Mouse (Mus musculus) B cell, adult 62 days (primary cell): ENCODE data around the gene Chst14. TPM values are rescaled to one million over a fixed set of nuclear protein-coding genes. Genes with fewer than 3 reads are reported as not detected.

Source experiments
- total RNA-seq: library from RNA; stranded (reverse); gene quantifications from 4 replicates; pipeline ENCODE4 v1.2.4, GENCODE M21; 2023

Gene Chst14
- total RNA-seq: 3.6 to 5.0 TPM (median 4.3 TPM) in 4 replicates

DNA sequence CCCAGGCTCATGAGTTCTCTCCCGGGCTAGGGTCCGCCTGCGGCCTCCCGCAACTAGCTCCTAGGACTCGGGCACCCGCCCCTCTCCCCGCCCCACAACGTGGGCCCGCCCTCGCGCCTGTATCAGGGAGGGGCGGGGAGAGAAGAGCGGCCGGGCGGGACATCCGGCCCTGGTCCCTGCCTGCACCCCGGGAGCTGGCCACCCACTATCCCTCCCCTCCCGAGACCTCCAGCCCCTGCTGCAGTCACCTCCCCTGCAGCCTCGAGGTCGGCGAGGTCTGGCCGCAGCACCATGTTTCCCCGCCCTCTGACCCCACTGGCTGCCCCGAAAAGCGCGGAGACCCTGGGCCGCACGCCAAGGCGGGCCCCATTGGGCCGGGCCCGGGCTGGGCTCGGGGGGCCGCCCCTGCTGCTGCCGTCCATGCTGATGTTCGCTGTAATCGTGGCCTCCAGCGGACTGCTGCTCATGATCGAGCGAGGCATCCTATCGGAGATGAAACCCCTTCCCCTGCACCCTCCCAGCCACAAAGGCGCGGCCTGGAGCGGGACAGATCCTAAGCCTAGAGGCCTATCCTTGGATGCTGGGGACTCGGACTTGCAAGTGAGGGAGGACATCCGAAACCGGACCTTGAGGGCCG lies at the start of gene Chst14:
TSS of gene Chst14 (plus strand) at position 136 of the 637 bp plus-strand sequence.

DNA sequence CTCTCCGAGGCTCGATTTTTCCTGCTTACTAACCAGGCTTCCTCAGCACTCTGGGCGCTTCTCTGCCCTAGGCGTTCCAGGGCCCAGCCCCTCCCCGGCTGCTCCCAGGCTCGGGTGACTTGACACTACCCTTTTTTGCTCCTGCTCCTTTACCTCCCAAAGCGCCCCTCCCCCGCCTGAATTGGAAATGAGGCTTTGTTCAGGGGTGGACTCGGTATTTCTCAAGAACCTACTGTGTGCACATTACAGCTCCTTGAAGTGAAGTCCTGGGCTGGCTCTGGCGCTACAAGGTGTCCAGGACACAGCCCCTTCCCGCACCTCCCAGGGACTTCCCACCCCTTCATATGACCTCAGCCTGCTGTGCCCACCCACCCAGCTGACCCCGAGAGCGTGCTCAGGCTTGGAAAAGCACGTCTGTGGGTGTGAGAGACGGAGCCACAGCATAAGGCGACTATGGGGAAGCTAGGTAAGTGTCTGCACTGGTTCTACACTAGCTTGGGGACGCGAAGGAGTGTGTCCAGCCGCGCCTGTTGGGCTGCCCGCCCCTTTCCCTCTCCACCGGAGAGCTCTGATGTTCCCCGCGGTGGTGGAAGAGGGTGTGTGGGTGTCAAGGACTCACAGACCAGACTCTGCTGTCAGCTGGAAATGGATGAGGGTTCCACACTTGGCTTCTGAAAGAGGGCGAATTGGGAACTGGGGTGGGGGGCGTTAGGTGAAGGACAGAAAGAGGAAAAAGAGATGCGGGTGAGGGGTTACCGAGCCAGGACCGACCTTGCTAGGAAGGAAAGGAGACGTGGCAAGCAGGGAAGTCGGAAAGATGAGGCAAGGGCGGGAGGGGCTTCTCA lies 26.1 kb upstream of the Chst14 start, which contains the start of gene Bahd1:
TSS of gene Bahd1 (plus strand) at position 397 of the 845 bp plus-strand sequence.

Other genes with a start within 250 kb of the Chst14 start
- gene Ankrd63, start 222.5 kb upstream of the Chst14 start, total RNA-seq: 0.46 to 0.88 TPM (median 0.69 TPM) in 4 replicates
- 96.3 to 113 TPM (median 107 TPM) in 4 replicates for gene Plcb2, start 198.1 kb upstream of the Chst14 start, total RNA-seq
- 19.0 to 21.6 TPM (median 20.0 TPM) in 4 replicates for gene Inafm2, start 180.7 kb upstream of the Chst14 start, total RNA-seq
- 0.12 to 0.33 TPM in 2 of 4 replicates, not detected in the others for gene Ccdc9b, start 163.8 kb upstream of the Chst14 start, total RNA-seq
- gene Phgr1, start 153.7 kb upstream of the Chst14 start, total RNA-seq: not detected in 4 replicates
- gene Disp2, start 146.8 kb upstream of the Chst14 start, total RNA-seq: not detected in 4 replicates
- gene Knstrn, start 112.5 kb upstream of the Chst14 start, total RNA-seq: 7.1 to 11.5 TPM (median 8.9 TPM) in 4 replicates
- 80.1 to 89.7 TPM (median 85.3 TPM) in 4 replicates for gene Ivd, start 64.5 kb upstream of the Chst14 start, total RNA-seq
- gene Bahd1, start 26.1 kb upstream of the Chst14 start, total RNA-seq: 50.3 to 60.1 TPM (median 57.5 TPM) in 4 replicates
- gene Ccdc32, start 102.9 kb downstream of the Chst14 start, total RNA-seq: 11.3 to 15.1 TPM (median 12.8 TPM) in 4 replicates
- 14.3 to 18.6 TPM (median 15.5 TPM) in 4 replicates for gene Rpusd2, start 108.3 kb downstream of the Chst14 start, total RNA-seq
- gene Knl1, start 120.6 kb downstream of the Chst14 start, total RNA-seq: 3.4 to 5.0 TPM (median 4.4 TPM) in 4 replicates
- 1.4 to 5.4 TPM (median 2.6 TPM) in 4 replicates for gene Rad51, start 186.3 kb downstream of the Chst14 start, total RNA-seq
- 25.9 to 39.7 TPM (median 33.3 TPM) in 4 replicates for gene Rmdn3, start 230.5 kb downstream of the Chst14 start, total RNA-seq
- 1.0 TPM in 1 of 4 replicates, not detected in the others for gene Gchfr, start 241.3 kb downstream of the Chst14 start, total RNA-seq
- gene Gm14137, start 248.0 kb downstream of the Chst14 start, total RNA-seq: 6.9 to 10.6 TPM (median 8.2 TPM) in 4 replicates